In genomic region chr6:50149378-50149777, GRCm38 (mm10) we compare ENCODE assay signal across 30 mouse cellular contexts. TPM values are rescaled to one million over a fixed set of nuclear protein-coding genes. Genes with fewer than 3 reads are reported as not detected.
DNase-seq lines count a peak whose midpoint lies in the region; ATAC-seq and TF ChIP-seq lines count a peak whose summit lies in the region.
"Had no signal": no experiment of that assay in that cellular context is flagged by ENCODE, and none has a peak within 500 bp of the region (broad histone marks: within the 10 kb centered on the region; RNA-seq: fewer than 3 reads in every experiment).

No protein-coding gene starts in this region.

- H3K9ac ChIP-seq in kidney, embryonic 15.5 days: no peak overlapping the region
- H3K9ac ChIP-seq: embryonic facial prominence, embryonic 13.5 days; forebrain, embryonic 13.5 days; heart, embryonic 12.5 days; heart, embryonic 15.5 days; hindbrain, embryonic 14.5 days had no signal

- TF ChIP-seq POLR2A in kidney, adult 2 months (IDR thresholded peaks at IDR 0.05; ENCODE audit: low read depth, low read length): no peak

- no peaks in the 10 kb centered on the region for H3K4me1 ChIP-seq in kidney, adult 2 months (ENCODE audit: control insufficient read depth, insufficient read depth, low read length)
- no peaks in the 10 kb centered on the region for H3K4me1 ChIP-seq in kidney, embryonic 15.5 days
- H3K4me1 ChIP-seq: embryonic facial prominence, embryonic 10.5 days; embryonic facial prominence, embryonic 13.5 days; forebrain, embryonic 10.5 days; forebrain, embryonic 13.5 days had no signal

- no peak for TF ChIP-seq CTCF in kidney, adult 2 months (conservative IDR thresholded peaks at IDR 0.05; ENCODE audit: insufficient read depth, insufficient read length, low read depth, low read length)

- ATAC-seq in kidney, embryonic 15.5 days (replicated peaks; ENCODE audit: low FRiP score): no peak
- ATAC-seq: activated CD4-positive, CD25-positive, alpha-beta regulatory T cell, adult 4 months; CD4-positive, CD25-positive, alpha-beta regulatory T cell, adult 4 months; forebrain, embryonic 13.5 days; forebrain, embryonic 16.5 days; hindbrain, postnatal 0 days had no signal

- DNase-seq in kidney, adult 2 months: peak; percentile 51
- no peak for DNase-seq in kidney, postnatal 10 days
- DNase-seq in kidney, postnatal 25 days: peak; percentile 11 to 46
- DNase-seq in gonadal fat pad, adult 2 months (ENCODE audit: low read depth): peak; percentile 70
- no peak for DNase-seq in thymus, postnatal 25 days
- DNase-seq: adrenal gland, adult 8-10 months; adrenal gland, postnatal 25 days; cerebellum, adult 11-12 months; cerebellum, adult 8-10 months; cerebellum, postnatal 10 days; cerebellum, postnatal 36 days; embryo, embryonic 11 days; gastrocnemius, postnatal 10 days; gastrocnemius, postnatal 36 days; heart, adult 18-20 months; heart, postnatal 10 days; heart, postnatal 4 days had no signal

- no peak overlapping the region for H3K27ac ChIP-seq in kidney, adult 2 months (ENCODE audit: insufficient read depth, low read depth, low read length)
- no peak overlapping the region for H3K27ac ChIP-seq in kidney, embryonic 15.5 days
- H3K27ac ChIP-seq: embryonic facial prominence, embryonic 10.5 days; embryonic facial prominence, embryonic 13.5 days; forebrain, embryonic 10.5 days; forebrain, embryonic 13.5 days; heart, embryonic 15.5 days; hindbrain, embryonic 14.5 days; hindbrain, postnatal 0 days had no signal

- no peaks in the 10 kb centered on the region for H3K9me3 ChIP-seq in kidney, embryonic 15.5 days (replicated peaks)
- H3K9me3 ChIP-seq: embryonic facial prominence, embryonic 10.5 days; embryonic facial prominence, embryonic 13.5 days; forebrain, embryonic 10.5 days; forebrain, embryonic 13.5 days; heart, embryonic 12.5 days; heart, embryonic 15.5 days had no signal

- H3K4me3 ChIP-seq in kidney, adult 2 months (ENCODE audit: insufficient read depth, low read depth, low read length): no peak overlapping the region
- H3K4me3 ChIP-seq in kidney, embryonic 15.5 days (replicated peaks): no peak overlapping the region
- H3K4me3 ChIP-seq: embryonic facial prominence, embryonic 10.5 days; embryonic facial prominence, embryonic 13.5 days; erythroblast, embryonic 14.5 days; forebrain, embryonic 10.5 days; forebrain, embryonic 13.5 days; heart, embryonic 12.5 days; heart, embryonic 15.5 days had no signal

- no peak overlapping the region for H3K4me2 ChIP-seq in kidney, embryonic 15.5 days
- H3K4me2 ChIP-seq: embryonic facial prominence, embryonic 13.5 days; forebrain, embryonic 13.5 days; heart, embryonic 12.5 days; heart, embryonic 15.5 days; hindbrain, embryonic 14.5 days had no signal

- no peaks in the 10 kb centered on the region for H3K36me3 ChIP-seq in kidney, adult 2 months (ENCODE audit: control insufficient read depth, insufficient read depth, low read length)
- H3K36me3 ChIP-seq in kidney, embryonic 15.5 days: peaks cover 18% of the 10 kb centered on the region

- H3K27me3 ChIP-seq in kidney, adult 2 months (replicated peaks; ENCODE audit: control insufficient read depth, insufficient read depth, low read length): no peaks in the 10 kb centered on the region
- H3K27me3 ChIP-seq in kidney, embryonic 15.5 days: no peaks in the 10 kb centered on the region
- H3K27me3 ChIP-seq: embryonic facial prominence, embryonic 13.5 days; forebrain, embryonic 13.5 days; heart, embryonic 12.5 days; heart, embryonic 15.5 days had no signal

- 45% methylated on average over 4 of the region's 4 CpGs for WGBS in kidney, adult 2 months
- 63% methylated on average over 4 of the region's 4 CpGs for WGBS in kidney, embryonic 15.5 days

RNA-seq across cellular contexts. Expression of gene Mpp6, which starts 39.3 kb away (rescaled TPM):
- 16.9 and 21.3 TPM in 2 replicates for polyA plus RNA-seq in kidney, adult 2 months (2012; rRNA removed)
- 98.9 and 104 TPM in 2 replicates for polyA plus RNA-seq in kidney, embryonic 15.5 days (2015; fragmentation: Nextera tagmentation; extraction: Ambion mirVana)
- 14.2 and 14.4 TPM in 2 replicates for polyA plus RNA-seq in gonadal fat pad, adult 2 months (2012; rRNA removed)

Comparison
In these comparisons a context has a peak if more than half of its experiments do, and no peak if none do; other contexts are left out.
1. DNase-seq: peak in kidney, adult 2 months (single experiment), kidney, postnatal 25 days (2 of 2) and gonadal fat pad, adult 2 months (single experiment); none in kidney, postnatal 10 days (single experiment) and thymus, postnatal 25 days (single experiment).